Mouse (Mus musculus) stomach, postnatal 0 days (tissue): ENCODE measurements around the gene Stxbp4.

ENCODE experiments used
- CTCF ChIP-seq: IDR thresholded peaks from 2 replicates; pipeline ENCODE4 v1.5.1; 2016; ENCODE audit warnings: antibody characterized with exemption, low read depth, mild to moderate bottlenecking, moderate library complexity
- EP300 ChIP-seq: optimal IDR thresholded peaks from 2 replicates; pipeline ENCODE3; 2016; ENCODE audit warnings: antibody characterized with exemption

GRCm38 (mm10) chr11:90512538-90513219 lies 125.2 kb downstream of the Stxbp4 start:
- TF ChIP-seq CTCF (no peak), EP300 (no peak)
